Mouse (Mus musculus): Measurements from ENCODE around the gene B4galt3. TPM values are rescaled to one million over a fixed set of nuclear protein-coding genes. Genes with fewer than 3 reads are reported as not detected.

B4galt3 gene
- polyA plus RNA-seq, 1 experiment from 2014 or later: 65.5 TPM

GRCm38 (mm10) chr1:171320151-171320550 is 50.0 kb downstream of the B4galt3 start:
- H3K4me2 ChIP-seq (ENCODE audit: low read length): peak overlapping the region; percentile 11
- H3K27me3 ChIP-seq (replicated peaks; ENCODE audit: control insufficient read depth, insufficient read depth, low read length): no peaks in the 10 kb centered on the region
- no peak overlapping the region for H3K27ac ChIP-seq (ENCODE audit: low read depth)
- DNase-seq (ENCODE audit: low spot score): no peak
- no peaks in the 10 kb centered on the region for H3K9me3 ChIP-seq (ENCODE audit: control insufficient read depth, low read length)
- no peaks in the 10 kb centered on the region for H3K36me3 ChIP-seq (ENCODE audit: control insufficient read depth, insufficient read depth, low read length)
- 0 out of 2 replicates have a peak overlapping the region, but pooled peaks have one; percentile 8 for H3K4me3 ChIP-seq (ENCODE audit: low read depth, low read length)
- H3K4me1 ChIP-seq (replicated peaks; ENCODE audit: control insufficient read depth, insufficient read depth, low read length): no peaks in the 10 kb centered on the region
- 26% methylated on average over 5 of the region's 5 CpGs for WGBS
- no peak for ATAC-seq (replicated peaks; ENCODE audit: low FRiP score, low TSS enrichment, low read depth)
- no peak overlapping the region for H3K9ac ChIP-seq (ENCODE audit: low read length)

- ATAC-seq (replicated peaks; ENCODE audit: low FRiP score, low TSS enrichment, low read depth) (no peak), DNase-seq (ENCODE audit: low spot score) (no peak)
- H3K9me3 ChIP-seq (ENCODE audit: control insufficient read depth, low read length): no peaks in the 10 kb centered on the region
- H3K4me2 ChIP-seq (ENCODE audit: low read length): no peak overlapping the region
- H3K4me3 ChIP-seq (ENCODE audit: low read depth, low read length): no peak overlapping the region
- no peaks in the 10 kb centered on the region for H3K4me1 ChIP-seq (replicated peaks; ENCODE audit: control insufficient read depth, insufficient read depth, low read length)
- no peaks in the 10 kb centered on the region for H3K36me3 ChIP-seq (ENCODE audit: control insufficient read depth, insufficient read depth, low read length)
- no peak overlapping the region for H3K9ac ChIP-seq (ENCODE audit: low read length)
- H3K27me3 ChIP-seq (replicated peaks; ENCODE audit: control insufficient read depth, insufficient read depth, low read length): no peaks in the 10 kb centered on the region
- no peak overlapping the region for H3K27ac ChIP-seq (ENCODE audit: low read depth)
Measured at GRCm38 (mm10) chr1:171321415-171321814, 51.3 kb downstream of the B4galt3 start.

GRCm38 (mm10) chr1:171322012-171322411 is 51.9 kb downstream of the B4galt3 start:
- WGBS: 67% methylated on average over 1 of the region's 1 CpGs
- no peak overlapping the region for H3K27ac ChIP-seq (ENCODE audit: low read depth)
- H3K9ac ChIP-seq (ENCODE audit: low read length): no peak overlapping the region
- no peak; the same call in 1 of the 2 replicates for ATAC-seq (replicated peaks; ENCODE audit: low FRiP score, low TSS enrichment, low read depth)
- no peak overlapping the region for H3K4me3 ChIP-seq (ENCODE audit: low read depth, low read length)
- no peak overlapping the region for H3K4me2 ChIP-seq (ENCODE audit: low read length)
- no peak for DNase-seq (ENCODE audit: low spot score)
- no peaks in the 10 kb centered on the region for H3K9me3 ChIP-seq (ENCODE audit: control insufficient read depth, low read length)
- no peaks in the 10 kb centered on the region for H3K27me3 ChIP-seq (replicated peaks; ENCODE audit: control insufficient read depth, insufficient read depth, low read length)
- H3K4me1 ChIP-seq (replicated peaks; ENCODE audit: control insufficient read depth, insufficient read depth, low read length): no peaks in the 10 kb centered on the region
- H3K36me3 ChIP-seq (ENCODE audit: control insufficient read depth, insufficient read depth, low read length): no peaks in the 10 kb centered on the region

DNA sequence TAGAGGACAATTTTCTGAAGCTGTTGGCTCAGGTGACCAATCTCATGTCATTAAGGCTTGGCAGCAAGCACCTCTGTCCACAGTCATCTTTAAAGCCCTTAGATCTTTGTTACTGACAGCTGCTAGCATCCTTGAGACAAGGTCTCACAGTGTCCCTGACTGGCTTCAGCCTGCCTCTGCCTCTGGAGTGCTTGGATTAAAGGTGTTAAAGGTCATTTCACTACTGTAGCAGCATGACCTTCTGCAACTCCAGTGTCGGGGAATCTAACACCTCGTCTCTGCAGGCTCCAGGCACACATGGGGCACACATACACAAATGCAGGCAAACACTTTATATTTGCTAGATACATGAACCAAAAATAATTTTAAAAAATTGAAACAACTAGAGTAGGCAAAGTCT is 55.4 kb downstream of the B4galt3 start:
- Histone ChIP-seq H3K4me2 (ENCODE audit: low read length) (no peak overlapping the region), H3K9ac (ENCODE audit: low read length) (no peak overlapping the region), H3K4me1 (replicated peaks; ENCODE audit: control insufficient read depth, insufficient read depth, low read length) (peaks cover 13% of the 10 kb centered on the region; the same call in 1 of the 2 replicates), H3K27ac (ENCODE audit: low read depth) (no peak overlapping the region), H3K4me3 (ENCODE audit: low read depth, low read length) (no peak overlapping the region), H3K27me3 (replicated peaks; ENCODE audit: control insufficient read depth, insufficient read depth, low read length) (no peaks in the 10 kb centered on the region), H3K36me3 (ENCODE audit: control insufficient read depth, insufficient read depth, low read length) (no peaks in the 10 kb centered on the region), H3K9me3 (ENCODE audit: control insufficient read depth, low read length) (no peaks in the 10 kb centered on the region)
- 84% methylated on average over 2 of the region's 2 CpGs for WGBS
- DNase-seq (ENCODE audit: low spot score): no peak
- no peak for ATAC-seq (replicated peaks; ENCODE audit: low FRiP score, low TSS enrichment, low read depth)

Other genes with a start within 250 kb of the B4galt3 start
- gene Fcgr3, start 205.4 kb upstream of the B4galt3 start, polyA plus RNA-seq (2014; fragmentation: Nextera tagmentation; extraction: Ambion mirVana): 10.7 and 12.7 TPM in 2 replicates
- 1.5 and 2.1 TPM in 2 replicates for gene Cfap126, start 156.4 kb upstream of the B4galt3 start, polyA plus RNA-seq (2014; fragmentation: Nextera tagmentation; extraction: Ambion mirVana)
- gene Sdhc, start 119.7 kb upstream of the B4galt3 start, polyA plus RNA-seq (2014; fragmentation: Nextera tagmentation; extraction: Ambion mirVana): 341 and 347 TPM in 2 replicates
- 0.48 and 0.49 TPM in 2 replicates for gene Mpz, start 119.6 kb upstream of the B4galt3 start, polyA plus RNA-seq (2014; fragmentation: Nextera tagmentation; extraction: Ambion mirVana)
- 21.9 and 29.2 TPM in 2 replicates for gene Pcp4l1, start 74.1 kb upstream of the B4galt3 start, polyA plus RNA-seq (2014; fragmentation: Nextera tagmentation; extraction: Ambion mirVana)
- gene Nr1i3, start 56.4 kb upstream of the B4galt3 start, polyA plus RNA-seq (2014; fragmentation: Nextera tagmentation; extraction: Ambion mirVana): 0.55 and 1.7 TPM in 2 replicates
- gene Tomm40l, start 47.8 kb upstream of the B4galt3 start, polyA plus RNA-seq (2014; fragmentation: Nextera tagmentation; extraction: Ambion mirVana): 27.2 and 31.5 TPM in 2 replicates
- gene Apoa2, start 45.3 kb upstream of the B4galt3 start, polyA plus RNA-seq (2014; fragmentation: Nextera tagmentation; extraction: Ambion mirVana): 2.5 and 5.2 TPM in 2 replicates
- gene Fcer1g, start 36.0 kb upstream of the B4galt3 start, polyA plus RNA-seq (2014; fragmentation: Nextera tagmentation; extraction: Ambion mirVana): 47.0 and 55.3 TPM in 2 replicates
- 5.0 and 6.1 TPM in 2 replicates for gene Adamts4, start 19.9 kb upstream of the B4galt3 start, polyA plus RNA-seq (2014; fragmentation: Nextera tagmentation; extraction: Ambion mirVana)
- gene Ndufs2, start 18.9 kb upstream of the B4galt3 start, polyA plus RNA-seq (2014; fragmentation: Nextera tagmentation; extraction: Ambion mirVana): 247 and 258 TPM in 2 replicates
- 48.6 and 51.5 TPM in 2 replicates for gene Ppox, start 10.9 kb downstream of the B4galt3 start, polyA plus RNA-seq (2014; fragmentation: Nextera tagmentation; extraction: Ambion mirVana)
- gene Usp21, start 17.7 kb downstream of the B4galt3 start, polyA plus RNA-seq (2014; fragmentation: Nextera tagmentation; extraction: Ambion mirVana): 63.0 and 68.1 TPM in 2 replicates
- 105 and 114 TPM in 2 replicates for gene Ufc1, start 24.7 kb downstream of the B4galt3 start, polyA plus RNA-seq (2014; fragmentation: Nextera tagmentation; extraction: Ambion mirVana)
- gene Dedd, start 58.8 kb downstream of the B4galt3 start, polyA plus RNA-seq (2014; fragmentation: Nextera tagmentation; extraction: Ambion mirVana): 43.8 and 51.1 TPM in 2 replicates
- gene Nit1, start 75.3 kb downstream of the B4galt3 start, polyA plus RNA-seq (2014; fragmentation: Nextera tagmentation; extraction: Ambion mirVana): 31.1 and 34.6 TPM in 2 replicates
- gene Pfdn2, start 75.3 kb downstream of the B4galt3 start, polyA plus RNA-seq (2014; fragmentation: Nextera tagmentation; extraction: Ambion mirVana): 48.2 and 51.4 TPM in 2 replicates
- 1.5 and 1.7 TPM in 2 replicates for gene Klhdc9, start 90.5 kb downstream of the B4galt3 start, polyA plus RNA-seq (2014; fragmentation: Nextera tagmentation; extraction: Ambion mirVana)
- gene Nectin4, start 99.8 kb downstream of the B4galt3 start, polyA plus RNA-seq (2014; fragmentation: Nextera tagmentation; extraction: Ambion mirVana): 2.6 and 2.8 TPM in 2 replicates
- gene Arhgap30, start 118.6 kb downstream of the B4galt3 start, polyA plus RNA-seq (2014; fragmentation: Nextera tagmentation; extraction: Ambion mirVana): 1.1 and 1.3 TPM in 2 replicates
- gene Usf1, start 141.0 kb downstream of the B4galt3 start, polyA plus RNA-seq (2014; fragmentation: Nextera tagmentation; extraction: Ambion mirVana): 73.7 and 83.4 TPM in 2 replicates
- gene Tstd1, start 148.5 kb downstream of the B4galt3 start, polyA plus RNA-seq (2014; fragmentation: Nextera tagmentation; extraction: Ambion mirVana): 2.8 and 3.4 TPM in 2 replicates
- gene F11r, start 167.2 kb downstream of the B4galt3 start, polyA plus RNA-seq (2014; fragmentation: Nextera tagmentation; extraction: Ambion mirVana): 88.7 and 92.1 TPM in 2 replicates
- 10.9 and 12.3 TPM in 2 replicates for gene Alyref2, start 233.2 kb downstream of the B4galt3 start, polyA plus RNA-seq (2014; fragmentation: Nextera tagmentation; extraction: Ambion mirVana)

Measured in intestine, embryonic 14.5 days (tissue).